Mouse (Mus musculus): ENCODE data around the gene Palm2.
A peak's percentile ranks its signal among the peaks of the same experiment; 100 is the strongest.

Palm2 gene

GRCm38 (mm10) chr4:57651547-57651946 lies 217.5 kb downstream of the Palm2 start:
- no peak for TF ChIP-seq GATA4 (IDR thresholded peaks at IDR 0.05; ENCODE audit: insufficient replicate concordance, low read length)

DNA sequence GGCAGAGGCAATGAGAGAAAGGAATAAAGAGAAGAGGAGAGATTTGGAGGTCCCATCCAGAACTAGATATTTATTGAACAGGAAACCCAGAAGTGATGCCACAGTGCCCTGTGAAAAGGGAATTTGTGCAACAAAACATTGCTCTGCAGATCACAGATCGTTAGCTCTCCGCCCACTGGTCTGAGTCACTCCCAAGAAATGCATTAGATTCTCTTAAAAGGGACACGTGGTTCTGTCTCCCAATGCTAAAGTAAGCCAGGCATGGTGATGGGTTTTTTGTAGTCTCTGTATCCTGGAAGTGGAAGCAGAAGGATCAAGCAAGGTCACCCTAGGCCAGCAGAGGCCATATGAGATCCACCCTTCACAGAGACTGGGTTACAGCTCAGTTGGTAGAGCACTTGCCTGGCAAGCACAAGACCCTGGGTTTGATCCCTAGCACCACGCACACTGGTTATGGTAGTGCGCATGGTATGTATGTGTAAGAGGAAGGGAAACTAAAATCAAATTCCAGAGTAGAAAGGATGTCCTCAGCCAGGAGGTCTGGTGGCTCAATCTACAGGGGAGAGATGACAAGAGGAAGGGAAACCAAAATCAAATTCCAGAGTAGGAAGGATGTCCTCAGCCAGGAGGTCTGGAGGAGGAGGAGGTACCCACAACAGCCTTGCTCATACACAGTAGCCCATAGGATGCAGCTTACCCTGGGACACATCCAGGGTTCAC lies 218.3 kb downstream of the Palm2 start:
- TF ChIP-seq GATA4 (IDR thresholded peaks at IDR 0.05; ENCODE audit: insufficient replicate concordance, low read length) = no peak

GRCm38 (mm10) chr4:57655966-57656365 lies 221.9 kb downstream of the Palm2 start:
- TF ChIP-seq GATA4 (IDR thresholded peaks at IDR 0.05; ENCODE audit: insufficient replicate concordance, low read length) = no peak

- TF ChIP-seq GATA4 (IDR thresholded peaks at IDR 0.05; ENCODE audit: insufficient replicate concordance, low read length) = no peak
These were observed 222.3 kb downstream of the Palm2 start for GRCm38 (mm10) chr4:57656388-57656787.

DNA sequence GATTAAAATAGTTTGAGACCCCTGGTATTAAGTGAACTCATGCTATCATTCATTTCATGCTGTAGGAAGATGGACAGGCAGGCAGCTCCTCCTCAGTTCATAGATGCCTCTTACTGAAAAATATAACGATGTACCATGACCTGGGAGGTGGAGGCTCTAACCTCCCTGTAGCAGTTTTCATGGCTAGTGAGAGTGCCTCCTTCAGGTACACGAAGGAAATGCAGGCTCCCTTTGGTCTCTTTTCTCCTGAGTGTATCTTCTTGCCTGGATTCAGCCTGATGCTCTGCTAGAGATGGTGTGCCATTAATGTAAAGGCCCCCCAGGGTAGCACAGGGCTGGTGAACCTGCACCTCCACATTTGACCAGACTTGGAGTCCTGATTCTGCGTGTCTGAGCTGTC lies 222.8 kb downstream of the Palm2 start:
- TF ChIP-seq GATA4 (IDR thresholded peaks at IDR 0.05; ENCODE audit: insufficient replicate concordance, low read length) = no peak

- no peak for TF ChIP-seq GATA4 (IDR thresholded peaks at IDR 0.05; ENCODE audit: insufficient replicate concordance, low read length)
These were observed 226.4 kb downstream of the Palm2 start for GRCm38 (mm10) chr4:57660470-57660869.

- no peak for TF ChIP-seq GATA4 (IDR thresholded peaks at IDR 0.05; ENCODE audit: insufficient replicate concordance, low read length)
These were observed 232.1 kb downstream of the Palm2 start for GRCm38 (mm10) chr4:57666101-57666500.

GRCm38 (mm10) chr4:57670813-57671469 lies 236.9 kb downstream of the Palm2 start:
- TF ChIP-seq GATA4 (IDR thresholded peaks at IDR 0.05; ENCODE audit: insufficient replicate concordance, low read length) = no peak; the same call in 1 of the 2 replicates

- no peak for TF ChIP-seq GATA4 (IDR thresholded peaks at IDR 0.05; ENCODE audit: insufficient replicate concordance, low read length)
These were observed 238.5 kb downstream of the Palm2 start for GRCm38 (mm10) chr4:57672541-57672940.

DNA sequence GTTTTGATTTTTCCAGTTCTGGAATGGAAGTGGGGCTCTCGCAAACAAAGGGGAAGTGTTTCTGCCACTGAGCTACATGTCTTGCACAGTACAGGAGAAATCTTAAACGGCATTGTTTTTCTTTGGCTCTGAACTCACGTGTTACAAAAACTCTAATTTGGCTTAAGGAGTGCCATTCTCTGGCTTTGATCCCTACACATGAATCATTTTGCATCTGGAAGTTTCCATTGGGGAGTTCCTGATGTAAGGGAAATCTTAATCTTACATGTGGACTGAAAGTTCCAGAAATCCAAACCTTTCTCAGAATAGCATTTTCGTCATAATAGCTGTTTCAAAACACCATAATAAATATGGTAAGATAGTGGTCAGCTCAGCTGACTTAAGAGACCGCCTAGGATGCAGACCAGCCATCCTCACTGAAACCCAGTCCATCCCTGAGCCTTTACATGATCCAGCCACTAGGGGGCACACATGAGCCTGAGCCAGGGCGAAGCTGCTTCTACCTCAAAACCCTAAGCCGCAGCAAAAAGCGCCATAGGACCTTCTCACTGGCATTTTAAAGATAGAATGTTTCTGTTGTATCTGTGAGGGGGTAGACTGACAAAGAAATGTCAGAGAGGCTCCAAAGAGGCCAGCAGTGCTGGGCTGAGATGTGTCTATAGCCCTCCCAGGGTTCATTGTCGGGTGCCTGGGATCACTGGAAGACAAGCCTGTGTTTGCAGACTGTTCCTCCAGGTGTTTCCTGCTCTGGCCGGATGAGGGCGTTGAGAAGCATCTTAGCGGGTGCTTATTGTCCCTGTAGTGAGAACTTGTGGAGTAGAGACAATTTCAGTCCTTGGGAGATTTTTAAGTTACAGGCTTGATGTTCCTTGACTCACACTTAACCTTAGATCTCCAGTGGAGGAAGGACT lies 239.2 kb downstream of the Palm2 start:
- no peak for TF ChIP-seq GATA4 (IDR thresholded peaks at IDR 0.05; ENCODE audit: insufficient replicate concordance, low read length)

- TF ChIP-seq GATA4 (IDR thresholded peaks at IDR 0.05; ENCODE audit: insufficient replicate concordance, low read length) = no peak
These were observed 240.3 kb downstream of the Palm2 start for GRCm38 (mm10) chr4:57674351-57674750.

GRCm38 (mm10) chr4:57675387-57675786 lies 241.3 kb downstream of the Palm2 start:
- peak; percentile 92; the same call in 1 of the 2 replicates for TF ChIP-seq GATA4 (IDR thresholded peaks at IDR 0.05; ENCODE audit: insufficient replicate concordance, low read length)

- TF ChIP-seq GATA4 (IDR thresholded peaks at IDR 0.05; ENCODE audit: insufficient replicate concordance, low read length) = no peak
These were observed 243.9 kb downstream of the Palm2 start for GRCm38 (mm10) chr4:57677916-57678315.

GRCm38 (mm10) chr4:57678991-57679457 lies 245.0 kb downstream of the Palm2 start:
- no peak for TF ChIP-seq GATA4 (IDR thresholded peaks at IDR 0.05; ENCODE audit: insufficient replicate concordance, low read length)

GRCm38 (mm10) chr4:57680186-57680585 lies 246.1 kb downstream of the Palm2 start:
- TF ChIP-seq GATA4 (IDR thresholded peaks at IDR 0.05; ENCODE audit: insufficient replicate concordance, low read length) = no peak
